Mouse (Mus musculus) cortical plate, adult 2 months (tissue): ENCODE results near the gene Ccdc189. TPM values are rescaled to one million over a fixed set of nuclear protein-coding genes. Genes with fewer than 3 reads are reported as not detected.

Experiments used
- H3K27ac ChIP-seq: fragments of 200-500 bp; 2 replicates; pipeline ENCODE4 v1.5.1; 2012; ENCODE audit warnings: low read length, control low read depth, inconsistent platforms; ENCODE audit not compliant: insufficient read depth
- H3K4me1 ChIP-seq: fragments of 200-500 bp; 2 replicates; pipeline ENCODE4 v1.6.1; 2011; ENCODE audit warnings: low read length; ENCODE audit not compliant: control insufficient read depth, insufficient read depth
- H3K4me3 ChIP-seq: fragments of 200-500 bp; 2 replicates; pipeline ENCODE4 v1.5.1; 2011; ENCODE audit warnings: mild to moderate bottlenecking, low read length, control low read depth; ENCODE audit not compliant: insufficient read depth
- CTCF ChIP-seq: fragments of 200-500 bp; IDR thresholded peaks from 2 replicates; pipeline ENCODE4 v1.5.1; 2011; ENCODE audit warnings: mild to moderate bottlenecking, control low read depth, low read length; ENCODE audit not compliant: insufficient read depth; ENCODE audit errors: extremely low read depth
- POLR2A ChIP-seq: fragments of 200-500 bp; IDR thresholded peaks from 2 replicates; pipeline ENCODE4 v1.6.1; 2011; ENCODE audit warnings: mild to moderate bottlenecking, low read length, control low read depth; ENCODE audit not compliant: insufficient read depth; ENCODE audit errors: extremely low read depth
- polyA plus RNA-seq: library from polyadenylated mRNA; depleted of rRNA; stranded (reverse); fragments of >200 nt; gene quantifications from 2 replicates; pipeline ENCODE4 v1.2.3, GENCODE M21; 2012; rRNA removed

Gene Ccdc189
- polyA plus RNA-seq, 1 experiment, result 22.3 TPM

GRCm38 (mm10) chr7:127574115-127574514 lies 14.3 kb downstream of the Ccdc189 start:
- peak overlapping the region; percentile 98 for H3K4me3 ChIP-seq
- H3K4me1 ChIP-seq, result peaks cover 6% of the 10 kb centered on the region; the same call in 1 of the 2 replicates
- no peak overlapping the region for H3K27ac ChIP-seq
- TF ChIP-seq POLR2A, result no peak
- TF ChIP-seq CTCF, result no peak

GRCm38 (mm10) chr7:127573503-127574008 lies 14.8 kb downstream of the Ccdc189 start:
- Histone ChIP-seq H3K27ac (no peak overlapping the region), H3K4me1 (peaks cover 6% of the 10 kb centered on the region; the same call in 1 of the 2 replicates), H3K4me3 (peak overlapping the region; percentile 98)
- TF ChIP-seq CTCF (no peak), POLR2A (no peak)

- peak within 1 kb of the TSS; percentile 98 for H3K4me3 ChIP-seq
- H3K4me1 ChIP-seq, result peaks cover 6% of the 10 kb centered on the region; the same call in 1 of the 2 replicates
- no peak within 1 kb of the TSS for H3K27ac ChIP-seq
- TF ChIP-seq POLR2A (peak; percentile 79), CTCF (no peak)
Observed at GRCm38 (mm10) chr7:127572895-127573471, 15.4 kb downstream of the Ccdc189 start, which contains the start of gene Phkg2. Gene Phkg2 (plus strand): TSS chr7:127573340.

- Histone ChIP-seq H3K4me3 (no peak overlapping the region), H3K27ac (no peak overlapping the region), H3K4me1 (no peaks in the 10 kb centered on the region)
- TF ChIP-seq POLR2A (no peak), CTCF (no peak)
Observed at GRCm38 (mm10) chr7:127564381-127565150, 23.8 kb downstream of the Ccdc189 start.

- H3K27ac ChIP-seq, result no peak within 1 kb of the TSS
- no peak within 1 kb of the TSS for H3K4me3 ChIP-seq
- TF ChIP-seq CTCF, result no peak
- TF ChIP-seq POLR2A, result no peak
- no peaks in the 10 kb centered on the region for H3K4me1 ChIP-seq
Observed at GRCm38 (mm10) chr7:127561340-127561858, 27.0 kb downstream of the Ccdc189 start, which contains the start of gene Tmem265. Gene Tmem265 (plus strand): TSS chr7:127561390.

- no peak overlapping the region for H3K4me3 ChIP-seq
- H3K4me1 ChIP-seq, result no peaks in the 10 kb centered on the region
- H3K27ac ChIP-seq, result no peak overlapping the region
- TF ChIP-seq CTCF, result no peak
- TF ChIP-seq POLR2A, result no peak
Observed at GRCm38 (mm10) chr7:127560580-127560979, 27.8 kb downstream of the Ccdc189 start.

GRCm38 (mm10) chr7:127551558-127551957 lies 36.8 kb downstream of the Ccdc189 start:
- H3K4me1 ChIP-seq, result no peaks in the 10 kb centered on the region
- H3K4me3 ChIP-seq, result no peak overlapping the region
- TF ChIP-seq CTCF (no peak), POLR2A (no peak)
- no peak overlapping the region for H3K27ac ChIP-seq

GRCm38 (mm10) chr7:127549116-127549835 lies 39.1 kb downstream of the Ccdc189 start:
- Histone ChIP-seq H3K4me3 (no peak overlapping the region), H3K27ac (no peak overlapping the region), H3K4me1 (no peaks in the 10 kb centered on the region)
- TF ChIP-seq POLR2A (no peak), CTCF (no peak)

GRCm38 (mm10) chr7:127541671-127542070 lies 46.7 kb downstream of the Ccdc189 start:
- TF ChIP-seq POLR2A, result no peak
- TF ChIP-seq CTCF, result no peak
- H3K4me3 ChIP-seq, result no peak overlapping the region
- H3K27ac ChIP-seq, result no peak overlapping the region
- H3K4me1 ChIP-seq, result no peaks in the 10 kb centered on the region

Other genes starting within 250 kb of the Ccdc189 start
- gene Zfp768, start 243.0 kb downstream of the Ccdc189 start, polyA plus RNA-seq, result 14.2 and 14.6 TPM in 2 replicates
- 5.2 and 5.5 TPM in 2 replicates for gene Zfp747, start 212.5 kb downstream of the Ccdc189 start, polyA plus RNA-seq
- 2.7 TPM in 2 replicates for gene 9130019O22Rik, start 201.4 kb downstream of the Ccdc189 start, polyA plus RNA-seq
- gene E430018J23Rik, start 195.0 kb downstream of the Ccdc189 start, polyA plus RNA-seq, result 5.4 and 8.3 TPM in 2 replicates
- 3.4 and 3.9 TPM in 2 replicates for gene Zfp764, start 181.8 kb downstream of the Ccdc189 start, polyA plus RNA-seq
- gene Zfp688, start 166.5 kb downstream of the Ccdc189 start, polyA plus RNA-seq, result 19.2 and 19.3 TPM in 2 replicates
- gene Zfp689, start 139.4 kb downstream of the Ccdc189 start, polyA plus RNA-seq, result 5.3 and 5.8 TPM in 2 replicates
- 44.0 and 44.8 TPM in 2 replicates for gene Prr14, start 129.0 kb downstream of the Ccdc189 start, polyA plus RNA-seq
- gene Fbrs, start 109.4 kb downstream of the Ccdc189 start, polyA plus RNA-seq, result 26.6 and 27.1 TPM in 2 replicates
- gene Srcap, start 76.6 kb downstream of the Ccdc189 start, polyA plus RNA-seq, result 24.7 and 26.4 TPM in 2 replicates
- gene Gm42715, start 69.0 kb downstream of the Ccdc189 start, polyA plus RNA-seq, result 11.3 and 13.3 TPM in 2 replicates
- not detected in 2 replicates for gene Tmem265, start 27.2 kb downstream of the Ccdc189 start, polyA plus RNA-seq
- 143 and 150 TPM in 2 replicates for gene Phkg2, start 15.3 kb downstream of the Ccdc189 start, polyA plus RNA-seq
- gene Rnf40, start 172 bp upstream of the Ccdc189 start, polyA plus RNA-seq, result 48.0 and 51.1 TPM in 2 replicates
- gene Zfp629, start 27.2 kb upstream of the Ccdc189 start, polyA plus RNA-seq, result 16.9 and 19.5 TPM in 2 replicates
- 25.5 and 27.0 TPM in 2 replicates for gene Bcl7c, start 120.3 kb upstream of the Ccdc189 start, polyA plus RNA-seq
- 7.1 and 7.5 TPM in 2 replicates for gene Ctf1, start 124.1 kb upstream of the Ccdc189 start, polyA plus RNA-seq
- gene Ctf2, start 143.6 kb upstream of the Ccdc189 start, polyA plus RNA-seq, result not detected in 2 replicates
- 59.2 and 60.7 TPM in 2 replicates for gene Fbxl19, start 155.9 kb upstream of the Ccdc189 start, polyA plus RNA-seq
- 24.6 and 25.0 TPM in 2 replicates for gene Orai3, start 181.2 kb upstream of the Ccdc189 start, polyA plus RNA-seq
- gene Setd1a, start 188.1 kb upstream of the Ccdc189 start, polyA plus RNA-seq, result 15.7 and 16.4 TPM in 2 replicates
- gene Gm49388, start 197.0 kb upstream of the Ccdc189 start, polyA plus RNA-seq, result not detected in 2 replicates
- 14.2 and 14.5 TPM in 2 replicates for gene Hsd3b7, start 212.0 kb upstream of the Ccdc189 start, polyA plus RNA-seq
- gene Stx4a, start 235.7 kb upstream of the Ccdc189 start, polyA plus RNA-seq, result 118 and 122 TPM in 2 replicates
- gene Stx1b, start 236.0 kb upstream of the Ccdc189 start, polyA plus RNA-seq, result 381 and 383 TPM in 2 replicates